Mouse (Mus musculus): ENCODE measurements around the gene Zswim5.
"Not testable (repeated sequence)": the region's sequence is repeated elsewhere in the genome, so short reads cannot be mapped to it uniquely, and the experiment has no call there.

Gene Zswim5

DNA sequence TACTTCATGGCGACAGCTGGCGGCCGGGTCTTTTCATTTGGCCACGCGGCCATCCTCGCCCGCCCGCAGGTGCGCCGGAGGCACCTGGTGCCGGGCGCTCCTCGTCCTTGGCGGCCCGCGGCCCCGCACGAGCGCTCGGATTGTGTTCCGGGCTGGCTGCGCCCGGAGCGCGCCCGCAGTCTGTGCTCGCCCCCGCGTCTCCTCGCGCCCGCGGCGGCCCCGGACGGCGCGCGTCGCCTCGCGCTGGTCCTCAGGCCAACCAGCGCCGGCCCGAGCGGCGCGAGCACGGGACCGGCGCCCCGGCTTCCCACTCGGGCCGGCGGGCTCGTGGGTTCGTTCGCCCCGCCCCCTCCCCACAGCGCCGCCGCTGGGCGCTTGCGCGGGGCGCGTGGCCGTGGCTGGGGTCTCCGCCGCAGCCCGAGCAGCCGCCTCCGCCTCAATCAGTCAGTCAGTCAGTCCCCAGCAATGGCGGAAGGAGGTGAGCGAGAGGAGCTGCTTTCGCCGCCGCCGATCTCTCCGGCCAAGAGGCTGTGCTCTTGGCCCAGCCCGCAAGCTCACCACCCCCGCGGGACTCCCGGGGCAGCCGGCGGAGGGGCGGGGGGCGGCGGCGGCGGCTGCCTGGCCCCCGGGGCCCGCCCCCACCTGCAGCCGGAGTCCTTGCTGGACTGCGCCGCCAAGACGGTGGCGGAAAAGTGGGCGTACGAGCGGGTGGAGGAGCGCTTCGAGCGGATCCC lies at the start of gene Zswim5:
Gene Zswim5 (plus strand): TSS at position 382 of the 734 bp plus-strand sequence.
- peak; percentile 43 to 60 for DNase-seq (ENCODE audit: low spot score in 2 of 2)

GRCm38 (mm10) chr4:116827819-116828218 lies 49.4 kb upstream of the Zswim5 start:
- no peak for DNase-seq (ENCODE audit: low spot score in 2 of 2)

GRCm38 (mm10) chr4:116829364-116830069 lies 47.7 kb upstream of the Zswim5 start:
- DNase-seq (ENCODE audit: low spot score in 2 of 2): no peak

- no peak for DNase-seq (ENCODE audit: low spot score in 2 of 2)
Measured at GRCm38 (mm10) chr4:116830070-116830368, 47.2 kb upstream of the Zswim5 start.

DNA sequence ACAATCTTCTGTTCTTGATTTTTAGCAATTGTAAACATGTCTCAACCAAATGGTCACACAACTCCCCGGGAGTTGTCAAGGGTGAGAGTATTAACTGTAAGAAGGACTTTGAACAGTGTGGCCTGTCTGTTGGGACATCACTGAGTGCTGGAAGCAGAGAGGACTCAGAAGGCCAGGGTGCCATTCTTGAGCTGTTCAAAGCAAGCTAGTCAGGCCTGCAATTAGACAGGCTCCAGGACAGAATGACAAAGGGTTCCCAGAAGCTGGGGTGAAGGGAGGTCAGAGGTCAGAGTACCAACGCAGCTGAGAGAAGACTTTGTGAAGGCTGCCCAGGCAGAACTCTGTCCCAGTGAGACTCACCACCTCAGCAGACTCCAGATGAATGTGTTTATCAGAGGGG lies 38.2 kb upstream of the Zswim5 start:
- DNase-seq (ENCODE audit: low spot score in 2 of 2): no peak

DNA sequence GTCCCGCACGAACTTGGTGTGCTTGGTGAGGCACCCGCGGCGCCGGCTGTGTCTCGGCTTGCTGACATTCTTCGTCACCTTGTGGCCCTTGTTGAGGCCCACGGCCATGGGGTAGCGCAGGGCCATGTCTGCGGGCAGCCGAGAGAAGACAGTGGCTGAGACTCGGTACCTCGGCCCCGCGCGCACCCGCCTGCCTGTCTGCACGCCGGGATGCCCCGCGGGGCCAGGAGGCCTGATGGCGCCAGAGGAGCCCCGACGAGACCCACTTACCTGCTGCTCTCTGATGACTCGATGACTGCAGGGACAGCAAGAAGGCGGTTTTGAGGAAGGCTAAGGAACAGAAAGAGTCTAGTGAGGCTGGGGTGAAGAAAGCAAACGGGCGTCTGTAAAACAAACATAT lies 37.1 kb upstream of the Zswim5 start:
- not testable (repeated sequence) for DNase-seq (ENCODE audit: low spot score in 2 of 2)

GRCm38 (mm10) chr4:116840841-116841240 lies 36.3 kb upstream of the Zswim5 start:
- DNase-seq (ENCODE audit: low spot score in 2 of 2): no peak

DNA sequence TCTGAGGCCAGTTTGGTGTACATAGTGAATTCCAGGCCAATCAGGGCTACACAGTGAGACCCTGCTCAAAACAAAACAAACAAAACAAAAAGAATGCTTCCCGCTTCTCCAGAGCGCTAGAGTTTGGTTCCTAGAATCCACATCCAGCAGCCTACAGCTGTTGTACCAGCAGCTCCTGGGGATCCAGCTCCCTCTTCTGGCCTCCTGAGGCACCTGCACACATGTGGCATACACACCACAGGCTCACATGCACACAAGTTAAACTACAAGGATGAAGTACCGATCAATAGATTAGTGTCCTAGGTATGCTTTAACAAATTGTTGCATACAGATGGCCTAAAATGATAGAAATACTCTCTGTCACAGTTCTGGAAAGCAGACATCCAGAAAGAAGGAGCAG lies 32.9 kb upstream of the Zswim5 start:
- DNase-seq (ENCODE audit: low spot score in 2 of 2): no peak

GRCm38 (mm10) chr4:116849901-116850300 lies 27.3 kb upstream of the Zswim5 start:
- DNase-seq (ENCODE audit: low spot score in 2 of 2): no peak

GRCm38 (mm10) chr4:116854286-116854685 lies 22.9 kb upstream of the Zswim5 start:
- DNase-seq (ENCODE audit: low spot score in 2 of 2): no peak

DNA sequence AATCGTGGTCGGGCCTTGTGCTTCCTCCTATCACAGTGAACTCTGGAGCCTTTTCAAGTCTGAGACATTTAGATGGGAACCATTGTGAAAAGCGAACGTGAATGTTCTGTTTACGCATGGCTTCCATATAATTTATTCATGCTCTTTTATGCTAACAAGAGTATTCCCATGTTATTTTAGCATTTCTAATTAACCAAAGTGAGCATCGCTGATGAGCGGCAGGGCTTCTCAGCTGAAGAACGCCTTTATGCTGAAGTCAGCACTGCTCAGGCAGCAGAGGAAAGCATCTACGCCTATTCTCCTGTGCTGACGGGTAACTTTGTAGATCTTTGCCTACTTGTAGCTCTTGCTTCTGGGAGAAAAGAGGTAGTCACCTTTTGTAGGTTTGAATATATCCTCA lies 20.0 kb upstream of the Zswim5 start:
- no peak for DNase-seq (ENCODE audit: low spot score in 2 of 2)

- no peak for DNase-seq (ENCODE audit: low spot score in 2 of 2)
Measured at GRCm38 (mm10) chr4:116859711-116860110, 17.5 kb upstream of the Zswim5 start.

- no peak for DNase-seq (ENCODE audit: low spot score in 2 of 2)
Measured at GRCm38 (mm10) chr4:116862023-116862422, 15.2 kb upstream of the Zswim5 start.

- no peak for DNase-seq (ENCODE audit: low spot score in 2 of 2)
Measured at GRCm38 (mm10) chr4:116869898-116870297, 7.3 kb upstream of the Zswim5 start.

DNA sequence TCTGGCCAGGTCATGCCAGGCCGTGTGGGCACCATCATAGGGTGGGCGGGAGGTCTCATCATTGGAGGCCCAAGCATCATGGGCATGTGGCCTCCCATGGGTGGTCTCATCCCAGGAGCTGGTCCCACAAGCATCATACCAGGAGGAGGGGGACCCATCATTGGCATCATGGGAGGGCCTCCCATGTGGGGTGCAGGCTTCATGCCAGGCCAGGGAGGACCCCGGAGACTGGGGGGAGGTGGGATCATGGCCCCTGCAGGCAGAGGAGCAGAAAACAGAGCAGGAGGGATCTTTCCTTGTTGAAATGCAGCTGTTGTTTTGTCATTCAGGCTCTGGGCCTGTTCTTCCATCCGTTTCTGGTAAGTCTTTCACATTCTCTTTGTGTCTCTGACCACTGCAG lies 2.6 kb upstream of the Zswim5 start:
- DNase-seq (ENCODE audit: low spot score in 2 of 2): no peak

- peak in 1 of 2 experiments; percentile 4 for DNase-seq (ENCODE audit: low spot score in 2 of 2)
Measured at GRCm38 (mm10) chr4:116876630-116876994, 564 bp upstream of the Zswim5 start.

DNA sequence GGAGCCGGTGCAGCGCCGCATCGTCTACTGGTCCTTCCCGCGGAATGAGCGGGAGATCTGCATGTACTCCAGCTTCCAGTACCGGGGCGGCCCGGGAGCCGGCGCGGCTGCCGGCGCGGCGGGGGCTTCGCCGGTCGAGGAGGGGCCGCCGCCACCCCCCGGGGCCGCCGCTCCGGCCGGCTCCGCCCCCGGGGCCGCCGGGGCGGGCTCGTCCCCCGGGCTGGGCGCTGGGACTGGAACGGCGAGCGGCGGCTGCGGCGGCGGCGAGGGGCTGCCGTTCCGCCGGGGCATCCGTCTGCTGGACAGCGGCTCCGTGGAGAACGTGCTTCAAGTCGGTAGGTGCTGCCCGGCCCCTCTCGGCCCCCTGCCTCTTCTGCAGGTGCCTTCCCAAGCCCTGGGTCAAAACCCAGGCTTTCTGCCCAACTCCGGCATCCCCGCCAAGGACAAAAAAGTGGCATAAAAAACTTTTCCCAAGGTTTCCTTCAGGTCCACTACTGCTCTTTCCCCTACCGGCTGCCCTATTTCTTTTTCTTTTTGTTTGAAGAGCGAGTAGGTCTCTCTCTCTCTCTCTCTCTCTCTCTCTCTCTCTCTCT lies 649 bp downstream of the Zswim5 start:
- peak; percentile 1 to 3 for DNase-seq (ENCODE audit: low spot score in 2 of 2)

DNA sequence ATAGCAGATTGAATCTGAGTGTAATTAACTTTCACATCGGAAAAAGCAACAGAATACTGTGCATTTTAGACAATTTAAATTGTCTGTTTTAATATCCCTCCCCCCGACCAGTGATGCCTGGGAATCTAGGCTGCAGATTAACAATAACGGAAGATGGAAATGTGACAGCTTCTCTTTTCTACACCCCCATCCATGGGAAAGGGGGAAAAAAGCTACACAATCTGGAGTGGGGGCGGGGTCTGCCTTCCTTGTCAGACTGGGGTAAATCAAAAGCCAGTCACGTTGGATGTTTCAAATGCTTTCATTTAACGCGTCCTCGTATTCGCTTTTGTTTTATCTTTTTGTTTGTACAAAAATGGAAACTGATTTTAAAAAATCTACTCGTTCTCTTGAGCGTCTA lies 1.3 kb downstream of the Zswim5 start:
- DNase-seq (ENCODE audit: low spot score in 2 of 2): no peak

DNA sequence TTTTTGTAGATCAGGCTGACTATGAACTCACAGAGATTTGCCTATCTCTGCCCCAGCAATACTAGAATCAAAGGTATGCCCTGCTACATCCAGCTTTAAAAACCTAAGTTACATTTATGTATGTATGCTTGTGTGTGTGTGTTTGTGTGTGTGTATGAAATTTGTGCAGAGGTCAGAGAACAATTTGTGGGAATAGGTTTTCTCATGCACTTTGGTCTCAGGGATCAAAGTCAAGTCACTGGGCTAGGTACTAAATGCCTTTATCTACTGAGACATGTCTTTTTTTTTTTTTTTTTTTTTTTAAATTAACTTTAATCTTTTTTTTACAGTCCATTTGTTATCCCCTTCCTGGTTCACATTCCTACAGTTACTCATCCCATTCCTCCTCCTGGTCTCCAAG lies 5.5 kb downstream of the Zswim5 start:
- no peak for DNase-seq (ENCODE audit: low spot score in 2 of 2)

DNA sequence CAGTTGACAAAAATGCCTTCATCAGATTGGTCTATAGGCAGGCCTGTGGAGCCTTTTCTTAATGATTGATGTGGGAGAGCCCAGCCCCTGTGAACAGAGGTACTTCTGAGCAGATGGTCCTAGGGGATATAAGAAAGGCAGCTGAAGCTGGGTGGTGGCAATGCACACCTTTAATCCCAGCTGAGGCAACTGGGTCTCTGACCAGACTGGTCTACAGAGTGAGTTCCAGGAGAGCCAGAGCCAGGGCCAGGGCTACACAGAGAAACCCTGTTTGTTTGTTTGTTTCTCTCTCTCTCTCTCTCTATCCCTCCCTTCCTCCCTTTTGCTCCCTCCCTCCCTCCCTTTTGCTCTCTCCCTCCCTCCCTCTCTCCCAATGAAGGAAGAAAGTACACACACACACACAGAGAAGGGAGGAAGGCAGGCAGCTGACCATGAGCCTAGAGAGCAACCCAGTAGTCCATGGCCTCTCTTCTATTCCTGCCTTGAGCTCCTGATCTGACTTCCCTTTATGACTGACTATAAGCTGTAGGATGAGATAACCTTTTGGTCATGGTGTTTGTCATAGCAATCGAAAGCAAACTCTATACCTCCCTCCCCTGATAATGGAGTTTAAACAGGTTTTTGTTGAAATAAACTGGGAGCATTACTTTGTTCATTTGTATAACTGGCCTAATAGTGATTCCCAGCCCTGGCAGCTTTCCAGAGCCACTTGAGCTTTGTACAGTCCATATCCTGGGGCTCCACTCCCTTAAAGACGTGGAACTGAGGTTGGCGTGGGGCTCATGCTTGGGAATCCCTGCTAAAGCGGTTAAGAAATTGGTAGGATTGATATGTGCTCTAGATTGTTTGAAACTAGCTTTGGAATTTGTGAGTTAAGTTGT lies 17.3 kb downstream of the Zswim5 start:
- DNase-seq (ENCODE audit: low spot score in 2 of 2): no peak

DNA sequence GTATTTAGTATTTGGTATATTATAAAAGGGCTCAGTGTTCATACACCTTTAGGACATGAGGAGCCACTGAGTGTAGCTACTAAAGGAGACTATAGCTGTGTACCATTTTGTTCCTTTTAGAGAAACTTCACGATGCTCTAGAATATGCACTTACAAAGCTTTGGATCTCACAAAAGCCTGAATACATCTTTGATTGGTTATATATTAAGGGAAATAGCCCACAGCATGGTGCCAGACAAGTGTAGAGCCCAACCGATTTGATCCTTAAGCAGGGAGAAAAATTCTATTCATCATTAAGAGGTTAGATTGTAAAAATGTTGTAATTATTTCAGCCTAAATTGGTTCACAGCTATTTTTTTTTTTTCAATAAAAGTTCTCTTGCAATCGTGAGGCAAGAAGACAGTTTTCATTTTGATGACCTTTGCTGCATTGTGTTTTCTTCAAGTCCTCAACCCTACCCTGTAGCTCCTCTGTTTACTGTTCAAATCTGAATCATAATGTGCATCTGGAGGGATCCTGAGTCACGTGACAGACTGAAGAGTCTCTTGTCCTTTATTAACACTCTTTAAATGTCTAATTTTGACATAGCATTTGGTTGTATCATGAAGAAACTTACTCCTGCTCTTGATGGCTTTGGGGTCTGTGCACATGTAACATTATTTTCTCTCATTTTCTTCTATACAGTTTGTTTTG lies 33.5 kb downstream of the Zswim5 start:
- DNase-seq (ENCODE audit: low spot score in 2 of 2): no peak

- DNase-seq (ENCODE audit: low spot score in 2 of 2): no peak
Measured at GRCm38 (mm10) chr4:116911202-116911601, 34.0 kb downstream of the Zswim5 start.

Data from urinary bladder, postnatal 36 days (tissue).